Mouse (Mus musculus) forebrain, embryonic 16.5 days (tissue): Measurements from ENCODE around the gene Gm20532. TPM values are rescaled to one million over a fixed set of nuclear protein-coding genes. Genes with fewer than 3 reads are reported as not detected.

Experiments
- ATAC-seq: fragments of 200-750 bp; cut with Nextera tagmentation; 2 replicates; pipeline ENCODE4 v1.8.0; 2017; ENCODE audit warnings: mild to moderate bottlenecking, moderate library complexity
- H3K27ac ChIP-seq: fragments of 300-500 bp; sonication (generic); 2 replicates; pipeline ENCODE4 v1.5.1; 2014; ENCODE audit warnings: low read length, control low read depth
- H3K27me3 ChIP-seq: fragments of 300-500 bp; sonication (generic); replicated peaks from 2 replicates; pipeline ENCODE4 v1.6.1; 2014; ENCODE audit warnings: low read length; ENCODE audit not compliant: control insufficient read depth, insufficient read depth
- H3K36me3 ChIP-seq: fragments of 300-500 bp; sonication (generic); 2 replicates; pipeline ENCODE4 v1.6.1; 2014; ENCODE audit not compliant: control insufficient read depth, insufficient read depth
- H3K4me1 ChIP-seq: fragments of 300-500 bp; sonication (generic); replicated peaks from 2 replicates; pipeline ENCODE4 v1.6.1; 2014; ENCODE audit warnings: low read length; ENCODE audit not compliant: control insufficient read depth, insufficient read depth
- H3K4me2 ChIP-seq: fragments of 300-500 bp; sonication (generic); 2 replicates; pipeline ENCODE4 v1.6.1; 2014; ENCODE audit warnings: mild to moderate bottlenecking, low read length, control low read depth
- H3K4me3 ChIP-seq: fragments of 300-500 bp; sonication (generic); replicated peaks from 2 replicates; pipeline ENCODE4 v1.5.1; 2014; ENCODE audit warnings: mild to moderate bottlenecking, low read length, control low read depth
- H3K9ac ChIP-seq: fragments of 300-500 bp; sonication (generic); replicated peaks from 2 replicates; pipeline ENCODE4 v1.6.1; 2014; ENCODE audit warnings: low read depth, low read length, control low read depth
- H3K9me3 ChIP-seq: fragments of 300-500 bp; sonication (generic); 2 replicates; pipeline ENCODE4 v1.6.1; 2016; ENCODE audit warnings: low read length; ENCODE audit not compliant: control insufficient read depth
- WGBS: fragments of 180-500 bp; shearing (Covaris S2); extraction: QIAGEN DNeasy Blood & Tissue Kit; methylation state at CpG from one replicate; pipeline ENCODE4 v1.1.7; 2014; 5-methylcytosine and 5-hydroxymethylcytosine counted together
- polyA plus RNA-seq: library from polyadenylated mRNA; unstranded; fragments of >200 nt; fragmentation: Nextera tagmentation; extraction: Ambion mirVana; gene quantifications from 2 replicates; pipeline ENCODE4 v1.2.1, GENCODE M21; 2015

The Gm20532 gene
- polyA plus RNA-seq, 1 experiment from 2014 or later = not detected

- Histone ChIP-seq H3K4me2 (no peak overlapping the region), H3K9ac (no peak overlapping the region), H3K27ac (no peak overlapping the region), H3K9me3 (no peaks in the 10 kb centered on the region), H3K4me3 (no peak overlapping the region), H3K4me1 (no peaks in the 10 kb centered on the region), H3K27me3 (no peaks in the 10 kb centered on the region), H3K36me3 (no peaks in the 10 kb centered on the region)
- no peak for ATAC-seq
- 78% methylated on average over 6 of the region's 6 CpGs for WGBS
Measured at GRCm38 (mm10) chr2:26617331-26617730, 30.9 kb downstream of the Gm20532 start.

- Histone ChIP-seq H3K36me3 (no peaks in the 10 kb centered on the region), H3K27ac (no peak overlapping the region), H3K4me1 (no peaks in the 10 kb centered on the region), H3K4me2 (no peak overlapping the region), H3K9me3 (no peaks in the 10 kb centered on the region), H3K4me3 (no peak overlapping the region), H3K9ac (no peak overlapping the region), H3K27me3 (no peaks in the 10 kb centered on the region)
- 63% methylated on average over 7 of the region's 7 CpGs for WGBS
- ATAC-seq = no peak
Measured at GRCm38 (mm10) chr2:26617928-26618327, 31.5 kb downstream of the Gm20532 start.

GRCm38 (mm10) chr2:26621246-26621645, 34.8 kb downstream of the Gm20532 start:
- Histone ChIP-seq H3K27ac (no peak overlapping the region), H3K9me3 (no peaks in the 10 kb centered on the region), H3K27me3 (no peaks in the 10 kb centered on the region), H3K4me3 (no peak overlapping the region), H3K36me3 (no peaks in the 10 kb centered on the region), H3K4me2 (no peak overlapping the region), H3K9ac (no peak overlapping the region), H3K4me1 (no peaks in the 10 kb centered on the region)
- 31% methylated on average over 2 of the region's 2 CpGs for WGBS
- no peak for ATAC-seq

GRCm38 (mm10) chr2:26622984-26623383, 36.5 kb downstream of the Gm20532 start:
- H3K9me3 ChIP-seq = no peaks in the 10 kb centered on the region
- no peak overlapping the region for H3K27ac ChIP-seq
- ATAC-seq = no peak
- 64% methylated on average over 5 of the region's 5 CpGs for WGBS
- H3K27me3 ChIP-seq = no peaks in the 10 kb centered on the region
- peaks cover 5% of the 10 kb centered on the region for H3K4me1 ChIP-seq
- H3K36me3 ChIP-seq = no peaks in the 10 kb centered on the region
- no peak overlapping the region for H3K9ac ChIP-seq
- H3K4me2 ChIP-seq = no peak overlapping the region
- H3K4me3 ChIP-seq = no peak overlapping the region

- no peak overlapping the region for H3K4me2 ChIP-seq
- ATAC-seq = no peak
- peaks cover 23% of the 10 kb centered on the region for H3K4me1 ChIP-seq
- H3K9ac ChIP-seq = no peak overlapping the region
- no peak overlapping the region for H3K4me3 ChIP-seq
- no peaks in the 10 kb centered on the region for H3K27me3 ChIP-seq
- no peaks in the 10 kb centered on the region for H3K9me3 ChIP-seq
- no peak overlapping the region for H3K27ac ChIP-seq
- WGBS = 91% methylated on average over 3 of the region's 3 CpGs
- no peaks in the 10 kb centered on the region for H3K36me3 ChIP-seq
Measured at GRCm38 (mm10) chr2:26625419-26625818, 39.0 kb downstream of the Gm20532 start.

- no peak overlapping the region for H3K4me2 ChIP-seq
- no peak for ATAC-seq
- 75% methylated on average over 3 of the region's 3 CpGs for WGBS
Measured at GRCm38 (mm10) chr2:26626081-26626480, 39.6 kb downstream of the Gm20532 start.

GRCm38 (mm10) chr2:26627921-26628739, 41.7 kb downstream of the Gm20532 start, which contains the start of gene Fam69b:
Fam69b (plus strand) TSS chr2:26628457.
- Histone ChIP-seq H3K36me3 (no peaks in the 10 kb centered on the region), H3K4me1 (peaks cover 41% of the 10 kb centered on the region)
- under 1% methylated on average over 66 of the region's 70 CpGs for WGBS

More at GRCm38 (mm10) chr2:26626081-26626480, 39.6 kb downstream of the Gm20532 start:
- Histone ChIP-seq H3K9me3 (no peaks in the 10 kb centered on the region), H3K4me3 (no peak overlapping the region), H3K27me3 (no peaks in the 10 kb centered on the region), H3K36me3 (no peaks in the 10 kb centered on the region), H3K9ac (no peak overlapping the region), H3K27ac (no peak overlapping the region), H3K4me1 (peaks cover 30% of the 10 kb centered on the region)

GRCm38 (mm10) chr2:26628792-26629437, 42.5 kb downstream of the Gm20532 start:
- peaks cover 41% of the 10 kb centered on the region for H3K4me1 ChIP-seq
- peak overlapping the region; percentile 97 for H3K9ac ChIP-seq
- H3K36me3 ChIP-seq = no peaks in the 10 kb centered on the region
- peak overlapping the region; percentile 77 for H3K4me3 ChIP-seq
- H3K27ac ChIP-seq = peak overlapping the region; percentile 76
- no peaks in the 10 kb centered on the region for H3K27me3 ChIP-seq
- peak overlapping the region; percentile 94 for H3K4me2 ChIP-seq
- 13% methylated on average over 5 of the region's 5 CpGs for WGBS
- ATAC-seq = peak; percentile 60
- H3K9me3 ChIP-seq = no peaks in the 10 kb centered on the region

More at GRCm38 (mm10) chr2:26627921-26628739, 41.7 kb downstream of the Gm20532 start, which contains the start of gene Fam69b:
- peak within 1 kb of the TSS; percentile 77 for H3K4me3 ChIP-seq
- peak within 1 kb of the TSS; percentile 76 for H3K27ac ChIP-seq
- H3K9ac ChIP-seq = peak within 1 kb of the TSS; percentile 97
- peak within 1 kb of the TSS; percentile 94 for H3K4me2 ChIP-seq
- H3K9me3 ChIP-seq = no peaks in the 10 kb centered on the region
- ATAC-seq = peak; percentile 84
- H3K27me3 ChIP-seq = no peaks in the 10 kb centered on the region

GRCm38 (mm10) chr2:26632541-26633395, 46.3 kb downstream of the Gm20532 start:
- Histone ChIP-seq H3K36me3 (peaks cover 22% of the 10 kb centered on the region), H3K27me3 (no peaks in the 10 kb centered on the region), H3K9me3 (no peaks in the 10 kb centered on the region), H3K4me1 (peaks cover 42% of the 10 kb centered on the region), H3K9ac (no peak overlapping the region), H3K4me2 (no peak overlapping the region), H3K27ac (no peak overlapping the region), H3K4me3 (no peak overlapping the region)
- ATAC-seq = no peak
- WGBS = 85% methylated on average over 16 of the region's 16 CpGs
